Mouse (Mus musculus): Measurements from ENCODE around the gene Inpp4b.

Inpp4b gene

DNA sequence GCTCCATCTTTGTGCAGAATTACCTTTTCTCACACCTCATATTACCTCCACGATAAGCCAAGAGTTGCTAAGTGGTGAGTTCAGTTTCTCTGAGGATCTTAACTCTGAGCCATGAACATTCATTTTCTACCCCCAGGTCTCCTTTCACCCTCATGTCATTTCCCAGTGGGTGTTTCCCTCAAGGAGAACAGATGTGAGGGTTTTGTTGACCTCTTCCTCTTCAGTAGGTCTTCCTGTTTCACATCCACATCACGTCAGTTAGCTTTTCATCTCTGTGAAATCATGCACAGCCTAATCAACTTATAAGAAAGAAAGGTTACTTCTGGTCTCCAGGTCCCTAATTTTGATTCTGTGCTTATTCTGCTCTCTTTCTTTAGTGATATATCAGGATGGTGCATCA, 124.4 kb downstream of the Inpp4b start:
- DNase-seq (ENCODE audit: low read depth, low spot score), result no peak

DNA sequence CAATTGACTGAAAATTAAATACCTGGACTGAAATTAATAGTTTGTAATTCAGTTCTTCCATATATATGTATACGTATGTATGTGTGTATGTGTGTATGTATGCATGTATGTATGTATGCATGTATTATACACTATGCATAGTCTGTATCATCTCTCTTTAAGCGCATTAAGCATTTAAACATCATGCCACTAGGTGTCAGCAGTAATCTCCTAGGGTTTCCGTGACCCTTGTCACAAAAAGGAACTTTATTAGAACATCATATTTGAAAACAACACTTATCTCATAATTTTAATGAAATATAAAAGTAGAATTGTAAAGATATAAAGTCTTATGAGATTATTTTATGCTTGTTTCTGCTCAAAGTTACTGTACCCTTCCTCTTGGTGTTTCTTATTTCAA, 136.3 kb downstream of the Inpp4b start:
- peak; percentile 53 for DNase-seq (ENCODE audit: low read depth, low spot score)

DNA sequence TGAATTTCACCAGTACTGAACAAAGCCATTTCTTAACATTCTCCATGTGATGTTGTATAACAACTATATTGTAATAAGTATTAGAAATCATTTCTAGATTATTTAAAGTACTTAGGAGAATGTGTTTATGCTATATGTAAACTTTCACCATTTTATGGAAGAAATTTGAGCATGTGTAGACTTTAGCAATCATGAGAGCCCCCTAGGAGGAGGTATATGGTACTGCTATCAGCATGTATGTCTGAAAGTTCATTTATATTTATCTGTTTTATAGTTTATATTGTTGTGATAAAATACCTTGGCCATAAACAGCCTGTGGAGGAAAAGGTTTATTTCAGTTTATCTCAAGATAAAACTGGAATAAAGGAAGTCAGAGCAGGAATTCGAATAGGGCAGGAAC, 141.5 kb downstream of the Inpp4b start:
- no peak for DNase-seq (ENCODE audit: low read depth, low spot score)

DNA sequence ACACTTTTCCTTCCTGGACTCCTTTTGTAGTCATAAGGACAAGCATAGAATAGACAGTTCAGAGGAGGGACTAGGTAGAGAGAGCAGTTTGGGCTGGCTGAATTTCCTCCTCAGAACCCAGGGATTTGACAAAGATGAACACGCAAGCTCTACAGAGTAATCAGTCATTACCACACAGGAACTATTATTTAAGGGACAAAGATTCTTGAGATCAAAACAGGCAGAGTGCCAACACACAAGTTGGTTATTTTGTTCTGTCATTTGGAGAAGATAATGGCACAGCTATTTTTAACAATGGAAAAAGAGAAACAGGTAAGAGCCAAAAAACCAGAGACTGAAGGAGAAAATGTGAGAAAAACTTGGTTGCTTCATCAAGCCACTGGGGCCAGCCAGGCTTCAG, 143.3 kb downstream of the Inpp4b start:
- no peak for DNase-seq (ENCODE audit: low read depth, low spot score)

DNA sequence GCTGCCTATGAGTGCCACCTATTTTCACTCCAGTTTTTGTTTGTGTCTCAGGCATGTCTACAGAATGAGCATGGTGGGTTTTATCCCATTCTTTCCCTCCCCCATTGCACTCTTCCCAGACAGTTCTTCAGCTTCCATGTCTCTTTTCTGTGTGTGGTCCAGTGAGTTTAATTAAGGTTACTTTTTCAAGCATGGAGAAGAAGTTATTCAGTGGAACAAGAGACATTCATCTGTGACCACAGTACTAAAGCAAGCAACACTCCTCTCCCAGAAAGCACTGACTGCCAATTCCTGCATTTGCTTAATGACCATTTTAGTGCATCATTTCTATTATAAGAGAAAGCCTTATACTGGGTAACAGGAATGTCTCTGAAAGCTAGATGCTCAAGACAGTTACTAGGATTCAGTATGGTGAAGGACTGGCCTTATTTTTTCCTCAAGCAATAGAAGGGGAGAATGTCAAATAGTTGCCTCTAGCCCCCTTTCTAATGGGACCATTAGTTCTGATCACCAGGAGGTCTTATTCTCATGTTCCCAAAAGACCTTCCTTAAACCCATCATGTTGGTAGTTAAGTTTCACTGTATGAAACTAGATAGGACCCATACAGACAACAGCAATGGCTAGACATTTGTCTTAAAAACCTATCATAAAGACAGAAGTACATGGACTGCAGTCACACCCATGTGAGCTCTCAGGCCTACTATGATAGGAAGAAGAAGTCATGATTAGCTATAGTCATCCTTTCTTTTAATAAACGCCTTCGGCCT, 147.7 kb downstream of the Inpp4b start:
- no peak for DNase-seq (ENCODE audit: low read depth, low spot score)

DNA sequence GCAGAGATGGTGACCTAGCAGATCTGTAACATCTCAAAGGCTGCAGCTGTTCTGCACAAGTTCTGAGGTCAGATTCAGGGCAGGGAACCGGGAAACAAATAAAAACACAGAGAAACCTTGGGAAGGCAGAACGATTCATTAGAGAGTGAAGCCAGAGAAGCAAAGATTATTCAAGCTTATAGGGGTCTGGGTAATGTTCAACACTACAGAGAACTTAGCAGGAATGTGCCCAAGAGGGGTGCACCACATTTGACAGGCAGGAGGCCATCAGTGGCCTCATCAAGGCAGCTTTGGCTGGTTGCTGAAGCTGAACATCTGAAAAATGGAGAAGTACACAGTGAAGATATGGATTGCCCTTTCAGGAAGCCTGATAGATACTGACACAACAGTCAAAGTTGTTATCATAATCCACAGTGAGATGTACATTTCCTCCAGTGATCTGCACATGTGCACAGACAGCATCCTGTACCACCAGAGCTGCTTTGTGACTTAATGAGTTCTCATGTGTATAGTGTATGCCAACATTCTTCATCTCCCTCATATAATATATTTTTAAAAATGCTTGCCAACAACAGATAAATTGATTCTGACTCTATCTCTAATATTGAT, 148.8 kb downstream of the Inpp4b start:
- no peak for DNase-seq (ENCODE audit: low read depth, low spot score)

DNA sequence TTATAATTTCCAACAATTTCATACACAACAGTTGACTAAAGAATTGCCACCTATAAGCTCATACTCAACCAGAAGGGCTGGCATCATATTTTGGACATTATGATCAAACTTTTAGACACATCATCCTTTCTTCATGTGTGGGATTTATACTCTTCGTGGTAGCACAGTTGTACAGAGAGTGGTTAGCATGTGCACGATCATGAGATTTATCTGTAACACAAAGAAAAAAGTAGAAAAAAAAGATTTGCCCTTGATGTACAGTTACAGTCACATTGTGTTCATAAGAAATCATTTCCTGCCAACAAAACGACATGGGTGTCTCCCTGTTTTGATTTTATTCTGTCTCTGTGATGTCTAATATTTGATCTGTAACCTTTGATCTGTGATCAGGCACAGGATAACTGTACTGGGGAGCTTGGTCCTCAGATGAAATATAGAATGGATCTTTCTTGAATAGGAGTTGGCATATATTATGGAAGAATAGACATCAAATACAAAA, 149.4 kb downstream of the Inpp4b start:
- no peak for DNase-seq (ENCODE audit: low read depth, low spot score)

DNA sequence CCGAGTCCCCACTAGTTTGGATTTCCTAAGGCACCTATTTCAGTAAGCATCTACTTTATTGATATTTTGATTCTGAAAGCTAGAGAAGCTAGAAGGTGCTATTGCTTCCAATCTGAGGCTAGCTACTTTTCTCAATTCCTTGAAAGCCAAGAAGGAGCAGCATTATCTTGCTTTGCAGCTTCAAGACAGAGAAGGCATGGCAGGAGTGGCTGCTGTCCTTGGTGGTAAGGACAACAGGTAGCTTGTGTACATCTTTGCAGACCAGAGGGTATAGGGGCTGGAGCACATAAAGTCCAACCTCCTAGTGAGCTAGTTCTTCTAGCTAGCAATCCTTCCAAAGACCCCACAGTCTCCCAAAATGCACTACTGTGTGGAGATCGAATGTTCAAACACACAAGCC, 152.5 kb downstream of the Inpp4b start:
- no peak for DNase-seq (ENCODE audit: low read depth, low spot score)

DNA sequence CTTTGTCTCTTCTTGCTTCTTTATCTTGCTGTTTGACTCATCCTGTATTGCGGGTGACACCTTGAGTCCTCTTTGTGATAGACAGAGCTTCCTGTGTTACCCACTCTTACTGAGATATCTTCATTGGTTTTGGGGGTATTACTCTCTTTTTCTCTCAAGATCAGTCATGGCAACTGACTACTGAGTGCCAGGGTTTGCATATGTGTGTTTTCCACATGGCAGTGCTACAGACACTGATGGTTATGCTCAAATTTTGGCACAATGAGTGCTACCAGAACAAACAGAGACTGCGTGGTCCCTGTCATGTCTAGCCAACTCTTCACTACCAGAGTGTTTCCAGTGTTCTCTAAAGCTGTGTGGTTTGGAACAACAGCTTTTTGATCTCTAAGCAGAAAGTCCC, 155.3 kb downstream of the Inpp4b start:
- no peak for DNase-seq (ENCODE audit: low read depth, low spot score)

DNA sequence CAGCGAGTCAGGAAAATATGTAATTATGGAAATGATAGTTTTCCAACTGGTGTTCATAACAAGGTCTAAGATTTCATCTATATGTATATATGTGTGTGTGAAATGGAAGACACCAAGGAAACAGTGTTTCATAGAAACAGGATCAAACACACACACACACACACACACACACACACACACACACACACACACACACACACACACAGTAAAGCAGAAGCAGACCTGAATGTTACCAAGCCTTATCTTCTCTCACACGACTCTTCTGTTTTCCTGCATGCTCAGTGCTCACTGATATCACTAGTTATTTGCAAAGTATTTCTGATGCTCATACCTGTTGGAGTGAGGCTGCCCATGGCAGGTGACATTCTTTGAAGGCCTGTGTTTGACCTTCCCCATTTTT, 159.9 kb downstream of the Inpp4b start:
- DNase-seq (ENCODE audit: low read depth, low spot score), result no peak

DNA sequence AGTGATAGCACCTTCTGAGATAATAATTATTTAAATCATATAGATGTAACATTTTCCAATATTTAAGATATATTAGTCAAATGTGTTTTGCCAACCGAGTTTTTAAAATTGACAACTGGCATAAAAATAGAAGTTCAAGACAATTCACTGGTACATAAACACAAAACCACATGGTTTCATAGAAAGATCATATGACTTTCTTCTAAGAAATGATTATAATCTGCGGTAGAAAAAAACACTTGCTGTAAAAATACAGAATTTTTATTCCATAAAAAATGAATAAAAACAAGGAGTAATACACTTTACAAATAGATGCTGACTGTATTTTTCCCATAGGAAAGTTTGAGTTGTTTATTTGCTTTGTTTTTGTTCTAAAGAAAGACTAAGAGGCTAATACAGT, 160.6 kb downstream of the Inpp4b start:
- DNase-seq (ENCODE audit: low read depth, low spot score), result no peak

DNA sequence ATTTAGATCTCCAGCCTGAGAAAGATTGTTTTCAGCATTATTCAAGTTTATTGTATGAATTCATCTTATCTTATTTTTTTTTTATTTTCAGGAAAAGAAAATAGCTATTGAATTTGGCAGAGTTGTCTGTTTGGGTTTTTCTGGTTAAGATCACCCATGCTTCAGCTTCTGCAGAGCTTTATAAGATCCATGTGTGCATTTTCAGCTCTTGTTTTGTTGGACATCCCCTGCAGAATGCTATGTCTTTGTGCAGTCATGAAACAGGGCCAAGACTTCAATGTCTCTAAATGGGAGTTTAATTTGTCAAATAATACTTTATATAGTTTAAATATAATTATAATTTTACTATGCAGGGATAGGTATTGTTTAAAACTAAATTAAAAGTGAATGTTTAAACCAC, 170.5 kb downstream of the Inpp4b start:
- DNase-seq (ENCODE audit: low read depth, low spot score), result no peak

DNA sequence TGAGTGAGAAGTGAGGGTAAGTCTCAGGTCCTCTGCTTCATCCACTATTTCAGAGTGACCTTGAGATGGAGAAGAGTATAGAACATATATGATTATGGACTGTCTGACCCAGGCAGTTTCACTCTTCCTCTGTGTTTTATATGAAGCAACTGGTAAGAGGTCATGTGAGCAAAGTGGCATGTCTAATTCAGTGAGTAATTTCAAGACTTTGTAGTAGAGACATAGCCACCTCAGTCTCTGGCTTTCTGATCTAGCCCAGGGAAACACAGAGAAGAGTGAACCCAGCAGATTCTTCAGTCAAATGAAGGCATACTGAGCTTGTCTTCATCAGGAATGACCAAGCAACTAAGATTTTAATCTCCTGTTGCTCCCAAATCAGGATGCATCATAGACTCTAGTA, 172.1 kb downstream of the Inpp4b start:
- no peak for DNase-seq (ENCODE audit: low read depth, low spot score)

DNA sequence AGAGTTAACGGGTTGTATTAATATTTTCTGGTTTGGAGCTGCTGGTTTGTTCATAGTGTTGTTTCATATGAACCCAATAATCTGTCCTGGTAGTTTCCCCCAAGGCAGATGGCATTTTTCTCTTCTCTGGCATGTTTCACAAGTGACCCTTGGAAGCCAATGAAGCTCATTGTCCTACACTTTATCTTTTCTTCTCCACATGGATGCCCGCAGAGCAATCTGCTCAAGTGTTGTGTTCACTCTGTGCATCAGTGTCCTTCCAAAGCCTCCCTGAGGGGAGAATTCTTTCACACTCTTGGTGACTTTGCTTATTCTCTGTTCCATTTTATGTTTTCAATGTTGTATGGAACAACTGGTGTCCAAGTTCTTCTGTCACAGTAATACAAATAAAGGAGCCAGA, 179.7 kb downstream of the Inpp4b start:
- DNase-seq (ENCODE audit: low read depth, low spot score), result no peak

DNA sequence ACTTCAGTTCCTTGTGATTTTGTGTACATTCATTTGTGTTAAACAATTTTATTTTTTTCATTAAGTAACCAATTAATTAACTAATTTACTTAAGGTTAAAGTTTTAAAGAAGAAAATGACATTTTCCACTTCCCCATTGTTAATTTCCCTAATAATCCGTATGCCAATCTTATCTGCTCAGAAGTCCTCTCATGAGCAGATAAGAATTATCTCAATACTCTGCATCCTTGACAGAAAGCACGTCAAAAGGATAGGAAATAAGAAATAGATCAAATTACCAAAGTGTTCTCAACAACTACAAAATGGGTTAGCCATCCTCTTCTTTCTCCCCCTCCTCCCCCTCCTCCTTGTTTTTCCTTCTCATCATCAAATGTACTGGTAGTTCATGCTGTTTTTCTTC, 182.2 kb downstream of the Inpp4b start:
- no peak for DNase-seq (ENCODE audit: low read depth, low spot score)

DNA sequence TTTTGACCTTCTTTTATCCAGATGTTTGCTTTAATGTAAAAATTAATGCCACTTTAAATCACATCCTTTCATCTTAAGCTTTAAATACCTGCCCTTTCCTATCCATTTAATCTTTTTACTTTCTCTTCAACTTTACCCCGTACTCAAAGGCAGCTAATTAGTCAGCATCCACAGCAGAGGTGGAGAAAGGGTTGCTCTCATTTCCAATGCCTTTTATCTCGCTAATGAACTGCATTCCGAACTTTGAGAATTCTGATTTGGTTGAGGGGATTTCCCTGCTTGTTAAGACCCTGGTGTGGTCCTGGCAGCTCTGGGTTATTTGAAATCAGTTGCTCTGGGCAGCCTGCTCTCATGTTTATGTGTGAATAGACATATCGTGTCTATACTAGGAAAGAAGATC, 185.3 kb downstream of the Inpp4b start:
- DNase-seq (ENCODE audit: low read depth, low spot score), result no peak

DNA sequence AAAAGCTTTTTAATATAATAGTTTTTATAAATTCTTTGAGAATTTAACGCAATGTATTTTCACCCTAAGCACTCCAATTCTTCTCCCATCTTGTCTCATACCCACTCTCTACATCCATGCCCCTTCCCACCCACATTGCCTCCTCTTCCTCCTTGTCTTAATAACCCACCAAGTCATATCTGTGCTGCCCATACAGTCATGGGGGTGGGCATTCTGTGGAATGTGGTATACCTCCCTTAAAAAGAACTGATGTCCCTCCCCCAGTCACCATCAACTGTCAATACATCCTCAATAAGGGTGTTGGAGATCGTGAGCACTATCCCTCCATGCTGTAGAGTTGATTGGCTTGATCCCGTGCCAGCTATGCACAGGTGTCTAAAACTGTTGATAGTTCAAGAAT, 196.0 kb downstream of the Inpp4b start:
- DNase-seq (ENCODE audit: low read depth, low spot score), result no peak

DNA sequence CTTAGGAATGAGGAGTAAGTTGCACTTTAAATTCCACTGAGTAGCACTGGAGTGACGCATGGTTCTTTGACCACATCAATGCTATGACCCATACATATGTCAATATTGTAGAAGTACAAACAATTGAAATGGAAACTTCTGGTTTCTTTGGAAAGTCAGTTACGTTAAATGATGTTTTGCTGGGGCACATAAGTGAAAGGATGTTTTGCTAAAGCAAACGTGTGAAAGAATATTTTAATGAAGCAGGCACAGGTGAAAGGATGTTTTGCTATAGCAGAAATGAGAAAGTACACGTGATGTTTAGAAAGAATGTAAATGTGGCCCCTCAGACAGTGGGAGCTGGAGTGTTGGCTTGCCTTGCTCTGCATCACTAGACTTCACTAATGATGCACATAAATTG, 216.2 kb downstream of the Inpp4b start:
- DNase-seq (ENCODE audit: low read depth, low spot score), result no peak

DNA sequence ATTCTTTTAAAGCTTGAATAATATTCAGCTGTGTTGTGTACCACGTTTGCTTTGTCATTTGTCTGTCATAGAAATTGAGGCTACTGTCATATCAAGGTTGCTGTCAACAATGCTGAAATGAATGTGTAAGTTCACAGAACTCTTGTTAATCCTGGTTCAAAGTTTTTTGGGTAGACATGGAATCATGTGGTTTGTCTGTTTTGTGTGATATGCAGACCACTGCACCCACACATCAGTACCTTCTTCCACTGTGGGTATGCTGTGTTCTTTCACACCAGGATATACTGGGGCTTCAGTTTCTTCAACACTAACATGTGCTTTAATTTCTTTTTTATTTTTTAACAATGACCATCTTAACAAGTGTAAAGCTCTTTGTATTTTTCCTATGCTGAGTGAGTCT, 220.0 kb downstream of the Inpp4b start:
- no peak for DNase-seq (ENCODE audit: low read depth, low spot score)

DNA sequence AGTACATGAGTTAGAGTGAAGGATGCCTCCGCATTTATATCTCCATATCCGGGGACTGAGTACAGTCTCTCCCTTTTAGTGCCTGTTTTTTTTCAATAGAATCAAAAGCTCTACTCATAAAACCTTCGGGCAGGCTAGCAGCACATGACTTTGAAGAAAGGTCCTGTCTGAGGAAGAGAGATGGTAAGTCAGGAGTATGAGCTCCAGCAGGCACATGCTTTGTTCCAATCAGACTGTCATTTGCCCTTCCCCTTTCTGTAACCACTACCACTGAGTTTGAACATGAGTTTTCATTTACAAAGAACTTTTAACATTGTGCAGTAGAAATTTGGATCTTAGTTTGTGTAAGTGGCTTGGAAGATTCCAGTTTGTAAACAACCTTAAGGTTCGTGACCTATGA, 223.1 kb downstream of the Inpp4b start:
- DNase-seq (ENCODE audit: low read depth, low spot score), result no peak

DNA sequence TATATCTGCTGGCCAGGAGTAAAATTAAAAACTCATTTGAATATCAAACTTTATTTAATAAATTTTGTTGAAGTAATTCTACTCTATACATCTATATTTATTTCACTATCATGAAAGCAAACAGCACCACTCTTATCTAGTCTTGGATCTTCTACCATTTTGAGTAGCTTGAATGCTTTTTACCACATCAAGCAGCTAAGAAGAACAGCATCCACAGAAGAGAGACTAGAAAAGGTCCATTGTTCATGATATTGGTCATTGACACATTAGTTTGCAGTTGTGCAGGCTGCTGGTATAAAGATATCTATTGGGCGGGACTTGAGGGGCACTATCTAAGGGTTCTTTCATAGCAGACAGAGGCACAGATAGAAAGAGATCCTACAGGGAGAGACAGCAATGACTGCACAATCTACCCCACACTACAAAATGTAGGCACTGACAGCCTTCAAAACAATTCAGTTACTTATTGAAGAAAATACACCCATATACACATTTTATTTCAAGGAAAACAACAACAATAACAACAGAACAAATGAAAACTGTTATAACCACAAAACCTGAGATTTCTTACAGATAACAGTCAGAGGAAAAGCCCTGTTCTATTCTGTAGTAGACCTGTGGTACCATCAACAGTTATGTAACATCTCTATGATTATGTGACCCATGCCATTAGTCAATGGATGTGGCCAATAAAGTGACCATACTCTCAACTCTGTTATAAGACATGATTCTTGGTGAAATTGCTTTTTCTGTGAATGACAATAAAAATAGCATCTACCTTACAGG, 230.2 kb downstream of the Inpp4b start:
- DNase-seq (ENCODE audit: low read depth, low spot score), result no peak

DNA sequence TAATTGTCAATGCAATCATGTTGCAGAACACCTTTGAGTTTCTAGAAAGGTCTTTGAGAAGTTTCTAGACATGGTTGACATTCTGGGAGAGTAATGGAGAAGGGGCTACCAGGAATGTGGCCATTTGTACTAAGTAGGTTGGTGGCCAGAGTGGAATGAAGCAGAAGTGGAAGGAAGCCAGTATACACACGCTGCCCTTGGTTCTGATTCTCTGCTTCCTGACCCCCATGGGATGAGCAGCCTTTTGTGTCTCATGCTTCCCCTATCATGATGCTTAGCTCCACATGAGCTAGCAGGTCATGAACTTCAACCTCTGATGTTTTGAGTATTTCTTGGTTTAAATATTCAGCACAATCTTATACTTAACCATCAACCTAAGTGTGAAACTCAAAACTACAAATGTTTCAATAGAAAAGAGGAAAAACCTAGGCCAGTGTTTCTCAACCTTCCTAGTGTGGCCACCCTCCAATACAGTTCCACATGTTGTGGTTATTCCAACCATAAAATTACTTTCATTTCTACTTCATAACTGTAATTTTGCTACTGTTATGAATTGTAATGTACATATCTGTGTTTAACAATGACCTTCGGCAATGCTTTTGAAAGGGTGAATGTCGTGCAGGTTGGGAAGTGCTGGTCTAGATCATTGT, 233.0 kb downstream of the Inpp4b start:
- no peak for DNase-seq (ENCODE audit: low read depth, low spot score)

Data from retina, adult 2 months (tissue).